Mouse (Mus musculus) hindbrain, embryonic 14.5 days (tissue): ENCODE results near the gene Vsir. TPM values are rescaled to one million over a fixed set of nuclear protein-coding genes. Genes with fewer than 3 reads are reported as not detected.

ENCODE experiments used
- ATAC-seq: fragments of 200-750 bp; cut with Nextera tagmentation; 2 replicates; pipeline ENCODE4 v1.8.0; 2017; ENCODE audit warnings: moderate number of reproducible peaks, mild to moderate bottlenecking, moderate TSS enrichment, moderate library complexity; ENCODE audit not compliant: low FRiP score
- DNase-seq: peaks from one replicate; pipeline ENCODE4 v3.0.0-alpha.2; 2015; ENCODE audit warnings: low spot score
- H3K27ac ChIP-seq: fragments of 300-500 bp; sonication (generic); 2 replicates; pipeline ENCODE4 v1.5.1; 2014; ENCODE audit warnings: mild to moderate bottlenecking, moderate library complexity
- H3K27me3 ChIP-seq: fragments of 300-500 bp; sonication (generic); 2 replicates; pipeline ENCODE4 v1.6.1; 2014; ENCODE audit warnings: mild to moderate bottlenecking, low read length, mixed read lengths; ENCODE audit not compliant: control insufficient read depth, insufficient read depth
- H3K36me3 ChIP-seq: fragments of 300-500 bp; sonication (generic); replicated peaks from 2 replicates; pipeline ENCODE4 v1.6.1; 2014; ENCODE audit not compliant: control insufficient read depth, insufficient read depth
- H3K4me1 ChIP-seq: fragments of 300-500 bp; sonication (generic); replicated peaks from 2 replicates; pipeline ENCODE4 v1.6.1; 2014; ENCODE audit warnings: antibody characterized with exemption, low read length, mixed read lengths; ENCODE audit not compliant: control insufficient read depth, insufficient read depth
- H3K4me2 ChIP-seq: fragments of 300-500 bp; sonication (generic); replicated peaks from 2 replicates; pipeline ENCODE4 v1.6.1; 2014; ENCODE audit warnings: mild to moderate bottlenecking, moderate library complexity
- H3K4me3 ChIP-seq: fragments of 300-500 bp; sonication (generic); replicated peaks from 2 replicates; pipeline ENCODE4 v1.5.1; 2014; ENCODE audit warnings: mild to moderate bottlenecking, low read length
- H3K9ac ChIP-seq: fragments of 300-500 bp; sonication (generic); 2 replicates; pipeline ENCODE4 v1.6.1; 2014
- H3K9me3 ChIP-seq: fragments of 300-500 bp; sonication (generic); 2 replicates; pipeline ENCODE4 v1.6.1; 2016; ENCODE audit warnings: low read length; ENCODE audit not compliant: control insufficient read depth
- WGBS: fragments of 180-500 bp; shearing (Covaris S2); extraction: QIAGEN DNeasy Blood & Tissue Kit; methylation state at CpG from one replicate; pipeline ENCODE4 v1.1.7; 2014; 5-methylcytosine and 5-hydroxymethylcytosine counted together
- polyA plus RNA-seq: library from polyadenylated mRNA; unstranded; fragments of >200 nt; fragmentation: Nextera tagmentation; extraction: Ambion mirVana; gene quantifications from 2 replicates; pipeline ENCODE4 v1.2.1, GENCODE M21; 2014

Vsir gene
- polyA plus RNA-seq, 1 experiment from 2014 or later, result 2.7 TPM

DNA sequence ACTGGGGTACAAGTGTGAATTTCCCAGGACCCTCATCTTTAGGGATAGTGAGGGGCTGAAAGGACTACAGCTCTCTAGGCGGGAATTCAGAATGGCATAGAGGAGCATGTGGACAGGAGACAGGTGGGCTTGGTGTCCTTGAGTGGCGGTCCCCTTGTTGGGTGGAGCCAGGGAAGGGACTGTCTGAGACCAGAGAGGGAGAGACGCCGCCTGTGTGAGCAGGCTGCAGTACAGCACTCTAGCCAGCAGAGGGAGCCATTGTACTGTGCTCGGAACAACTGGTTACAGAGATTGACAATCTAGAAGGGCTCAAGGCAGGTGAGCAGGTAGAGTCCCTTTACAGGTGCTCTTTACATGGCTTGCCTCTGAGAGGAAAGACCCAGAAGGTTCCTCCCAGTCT, 61.2 kb downstream of the Vsir start:
- Histone ChIP-seq H3K4me1 (no peaks in the 10 kb centered on the region), H3K4me2 (no peak overlapping the region), H3K36me3 (no peaks in the 10 kb centered on the region), H3K27ac (no peak overlapping the region), H3K9ac (no peak overlapping the region), H3K27me3 (0 out of 2 replicates have a peak, but pooled peaks cover 3% of the 10 kb centered on the region), H3K9me3 (no peaks in the 10 kb centered on the region), H3K4me3 (no peak overlapping the region)
- ATAC-seq, result no peak
- 4% methylated on average over 5 of the region's 5 CpGs for WGBS
- DNase-seq, result peak; percentile 85

DNA sequence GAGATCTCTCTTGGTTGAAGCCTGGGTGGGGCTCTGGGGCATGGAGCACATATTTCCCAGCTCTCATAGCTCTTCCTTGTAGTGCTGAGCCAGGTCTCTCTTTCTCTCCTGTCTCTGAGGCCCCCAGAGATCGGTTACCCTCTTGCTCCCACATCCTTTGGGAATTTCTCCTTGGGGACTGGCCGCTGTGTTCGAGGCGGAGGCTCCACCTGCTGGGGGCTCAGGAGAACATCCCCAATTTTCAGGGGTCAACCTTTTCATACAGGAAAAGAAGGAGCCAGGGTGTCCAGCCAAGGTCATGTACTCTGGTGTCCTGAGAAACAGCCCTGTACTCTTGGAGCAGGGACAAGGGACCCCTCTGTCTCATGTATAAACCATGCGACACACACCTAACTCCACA, 65.1 kb downstream of the Vsir start:
- no peak for ATAC-seq
- WGBS, result 33% methylated on average over 5 of the region's 5 CpGs
- DNase-seq, result no peak
- H3K4me2 ChIP-seq, result no peak overlapping the region
- no peak overlapping the region for H3K9ac ChIP-seq
- no peak overlapping the region for H3K27ac ChIP-seq
- H3K36me3 ChIP-seq, result no peaks in the 10 kb centered on the region
- 0 out of 2 replicates have a peak, but pooled peaks cover 3% of the 10 kb centered on the region for H3K27me3 ChIP-seq
- H3K4me3 ChIP-seq, result no peak overlapping the region
- no peaks in the 10 kb centered on the region for H3K4me1 ChIP-seq
- H3K9me3 ChIP-seq, result no peaks in the 10 kb centered on the region

DNA sequence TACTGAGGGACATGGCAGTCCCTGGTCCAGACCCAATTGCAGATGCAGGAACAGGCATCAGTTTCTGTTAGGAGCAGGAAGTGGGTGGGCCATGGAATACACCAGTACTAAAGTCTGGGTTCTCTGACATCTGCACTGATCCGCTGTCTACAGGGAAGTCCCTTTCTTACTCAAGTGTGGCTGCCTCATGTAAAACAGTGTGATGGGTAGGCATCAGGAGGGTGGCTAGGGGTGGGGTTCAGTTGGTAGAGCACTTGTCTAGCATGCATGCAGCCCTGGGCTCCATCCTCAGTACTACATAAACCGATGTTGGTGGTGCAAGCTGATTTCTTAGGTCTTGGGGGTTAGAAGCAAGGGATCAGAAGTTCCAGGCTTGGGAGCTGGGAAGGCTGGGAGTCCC, 67.1 kb downstream of the Vsir start:
- H3K4me3 ChIP-seq, result no peak overlapping the region
- H3K4me1 ChIP-seq, result no peaks in the 10 kb centered on the region
- no peak for DNase-seq
- no peak overlapping the region for H3K9ac ChIP-seq
- 85% methylated on average over 2 of the region's 2 CpGs for WGBS
- no peak overlapping the region for H3K4me2 ChIP-seq
- H3K36me3 ChIP-seq, result no peaks in the 10 kb centered on the region
- H3K27ac ChIP-seq, result no peak overlapping the region
- H3K27me3 ChIP-seq, result 0 out of 2 replicates have a peak, but pooled peaks cover 3% of the 10 kb centered on the region
- H3K9me3 ChIP-seq, result no peaks in the 10 kb centered on the region
- no peak for ATAC-seq

DNA sequence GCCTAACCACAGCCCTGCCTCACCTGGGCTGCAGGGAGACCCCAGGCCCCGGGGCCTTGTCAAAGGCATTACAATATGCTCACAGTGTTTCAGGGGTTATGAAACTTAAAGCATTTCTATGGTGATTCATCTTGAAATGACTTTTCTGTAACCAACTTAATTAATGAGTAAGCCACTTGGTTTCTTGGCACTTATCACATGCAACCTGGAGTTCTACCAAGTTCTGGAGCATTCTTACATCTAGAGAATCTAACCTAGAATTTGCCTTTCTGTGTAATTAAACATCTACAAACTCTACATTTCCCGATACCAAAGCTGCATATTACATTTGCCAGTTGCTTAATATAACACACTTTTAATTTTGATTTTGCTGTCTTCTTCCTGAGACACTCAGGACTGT, 70.4 kb downstream of the Vsir start:
- Histone ChIP-seq H3K9me3 (no peaks in the 10 kb centered on the region), H3K36me3 (no peaks in the 10 kb centered on the region), H3K4me3 (no peak overlapping the region), H3K9ac (no peak overlapping the region), H3K4me2 (no peak overlapping the region), H3K27ac (no peak overlapping the region), H3K4me1 (no peaks in the 10 kb centered on the region), H3K27me3 (no peaks in the 10 kb centered on the region)
- DNase-seq, result no peak
- ATAC-seq, result no peak
- WGBS, result 92% methylated on average over 2 of the region's 2 CpGs

DNA sequence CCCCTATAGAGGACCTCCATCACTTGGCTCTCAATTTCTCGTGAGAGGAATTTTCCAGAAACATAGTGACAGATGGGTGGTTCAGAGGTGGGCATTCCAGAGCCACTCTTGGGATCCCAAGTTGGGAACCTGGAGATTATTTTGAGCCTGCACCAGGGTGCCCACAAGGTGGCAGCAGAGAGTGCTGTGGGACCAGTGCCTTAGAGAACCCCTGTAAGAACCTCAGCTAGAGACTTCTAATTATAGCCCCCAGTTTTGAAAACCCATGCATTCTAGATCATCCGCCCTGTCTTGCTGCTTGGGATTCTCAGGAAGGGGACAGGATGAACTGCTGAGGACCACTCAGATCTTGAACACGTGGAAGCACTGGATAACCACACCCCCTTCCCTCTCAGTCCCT, 71.5 kb downstream of the Vsir start:
- 16% methylated on average over 3 of the region's 3 CpGs for WGBS
- Histone ChIP-seq H3K9me3 (no peaks in the 10 kb centered on the region), H3K27me3 (no peaks in the 10 kb centered on the region), H3K4me1 (no peaks in the 10 kb centered on the region), H3K9ac (no peak overlapping the region), H3K4me3 (no peak overlapping the region), H3K36me3 (no peaks in the 10 kb centered on the region), H3K4me2 (no peak overlapping the region), H3K27ac (no peak overlapping the region)
- peak; percentile 85 for DNase-seq
- ATAC-seq, result peak; percentile 42; the same call in 1 of the 2 replicates

DNA sequence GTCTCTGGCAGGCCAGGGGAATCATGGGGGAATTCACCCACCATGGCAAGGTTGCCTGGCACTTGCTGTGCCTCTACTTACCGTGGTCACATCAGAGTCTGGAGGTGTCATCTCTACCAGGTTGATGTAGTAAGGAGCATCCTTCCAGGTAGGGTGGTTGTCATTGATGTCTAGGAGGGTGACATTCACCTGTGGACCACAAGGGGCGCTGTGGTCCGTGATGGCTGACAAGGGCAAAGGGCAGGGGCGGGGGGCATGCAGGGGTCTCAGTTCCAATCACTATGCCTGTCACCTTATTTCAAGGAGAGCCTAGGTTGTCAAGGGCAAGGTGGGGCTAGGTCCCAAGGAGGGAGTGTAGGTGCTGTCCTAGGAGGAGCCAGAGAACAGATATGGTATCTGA, 73.0 kb downstream of the Vsir start:
- WGBS, result 32% methylated on average over 4 of the region's 4 CpGs
- no peak overlapping the region for H3K4me2 ChIP-seq
- DNase-seq (no peak), ATAC-seq (no peak)
- no peaks in the 10 kb centered on the region for H3K36me3 ChIP-seq
- H3K9ac ChIP-seq, result no peak overlapping the region
- no peak overlapping the region for H3K4me3 ChIP-seq
- no peak overlapping the region for H3K27ac ChIP-seq
- H3K9me3 ChIP-seq, result no peaks in the 10 kb centered on the region
- no peaks in the 10 kb centered on the region for H3K27me3 ChIP-seq
- no peaks in the 10 kb centered on the region for H3K4me1 ChIP-seq

Other genes starting within 250 kb of the Vsir start
- gene Spock2, start 240.6 kb upstream of the Vsir start, polyA plus RNA-seq, result 85.3 and 88.8 TPM in 2 replicates
- 1.2 TPM in 2 replicates for gene Chst3, start 127.6 kb upstream of the Vsir start, polyA plus RNA-seq
- 147 and 180 TPM in 2 replicates for gene Psap, start 69.2 kb upstream of the Vsir start, polyA plus RNA-seq
- 9.7 and 18.2 TPM in 2 replicates for gene Gm17455, start 52.9 kb downstream of the Vsir start, polyA plus RNA-seq